Mouse (Mus musculus) liver, embryonic 13.5 days (tissue): Measurements from ENCODE around the gene Dok7. TPM values are rescaled to one million over a fixed set of nuclear protein-coding genes. Genes with fewer than 3 reads are reported as not detected.

Experiments
- ATAC-seq: fragments of 200-750 bp; cut with Nextera tagmentation; 2 replicates; pipeline ENCODE4 v1.8.0; 2017; ENCODE audit warnings: low read depth, mild to moderate bottlenecking, moderate number of reproducible peaks, moderate library complexity
- DNase-seq: peaks from one replicate; pipeline ENCODE4 v3.0.0; 2022
- H3K27ac ChIP-seq: fragments of 300-500 bp; sonication (generic); 2 replicates; pipeline ENCODE4 v1.5.1; 2015; ENCODE audit warnings: moderate library complexity, mild to moderate bottlenecking, inconsistent platforms
- H3K27me3 ChIP-seq: fragments of 300-500 bp; sonication (generic); 2 replicates; pipeline ENCODE4 v1.6.1; 2015; ENCODE audit warnings: mild to moderate bottlenecking, inconsistent platforms
- H3K36me3 ChIP-seq: fragments of 300-500 bp; sonication (generic); 2 replicates; pipeline ENCODE4 v1.6.1; 2015; ENCODE audit warnings: mild to moderate bottlenecking, inconsistent platforms
- H3K4me1 ChIP-seq: fragments of 300-500 bp; sonication (generic); replicated peaks from 2 replicates; pipeline ENCODE4 v1.6.1; 2015; ENCODE audit warnings: inconsistent platforms
- H3K4me2 ChIP-seq: fragments of 300-500 bp; sonication (generic); 2 replicates; pipeline ENCODE4 v1.6.1; 2015; ENCODE audit warnings: inconsistent platforms, mild to moderate bottlenecking, moderate library complexity
- H3K4me3 ChIP-seq: fragments of 300-500 bp; sonication (generic); replicated peaks from 2 replicates; pipeline ENCODE4 v1.5.1; 2015; ENCODE audit warnings: mild to moderate bottlenecking, inconsistent platforms
- H3K9ac ChIP-seq: fragments of 300-500 bp; sonication (generic); 2 replicates; pipeline ENCODE4 v1.6.1; 2015; ENCODE audit warnings: mild to moderate bottlenecking, inconsistent platforms
- H3K9me3 ChIP-seq: fragments of 300-500 bp; sonication (generic); replicated peaks from 2 replicates; pipeline ENCODE4 v1.6.1; 2016; ENCODE audit warnings: inconsistent platforms
- WGBS: fragments of 180-500 bp; shearing (Covaris S2); methylation state at CpG from one replicate; pipeline ENCODE4 v1.1.7; 2015; ENCODE audit not compliant: insufficient replicate concordance; 5-methylcytosine and 5-hydroxymethylcytosine counted together
- polyA plus RNA-seq: library from polyadenylated mRNA; unstranded; fragments of >200 nt; fragmentation: Nextera tagmentation; extraction: Ambion mirVana; gene quantifications from 2 replicates; pipeline ENCODE4 v1.2.1, GENCODE M21; 2015

Gene Dok7
- polyA plus RNA-seq: 0.13 and 0.16 TPM in 2 replicates

DNA sequence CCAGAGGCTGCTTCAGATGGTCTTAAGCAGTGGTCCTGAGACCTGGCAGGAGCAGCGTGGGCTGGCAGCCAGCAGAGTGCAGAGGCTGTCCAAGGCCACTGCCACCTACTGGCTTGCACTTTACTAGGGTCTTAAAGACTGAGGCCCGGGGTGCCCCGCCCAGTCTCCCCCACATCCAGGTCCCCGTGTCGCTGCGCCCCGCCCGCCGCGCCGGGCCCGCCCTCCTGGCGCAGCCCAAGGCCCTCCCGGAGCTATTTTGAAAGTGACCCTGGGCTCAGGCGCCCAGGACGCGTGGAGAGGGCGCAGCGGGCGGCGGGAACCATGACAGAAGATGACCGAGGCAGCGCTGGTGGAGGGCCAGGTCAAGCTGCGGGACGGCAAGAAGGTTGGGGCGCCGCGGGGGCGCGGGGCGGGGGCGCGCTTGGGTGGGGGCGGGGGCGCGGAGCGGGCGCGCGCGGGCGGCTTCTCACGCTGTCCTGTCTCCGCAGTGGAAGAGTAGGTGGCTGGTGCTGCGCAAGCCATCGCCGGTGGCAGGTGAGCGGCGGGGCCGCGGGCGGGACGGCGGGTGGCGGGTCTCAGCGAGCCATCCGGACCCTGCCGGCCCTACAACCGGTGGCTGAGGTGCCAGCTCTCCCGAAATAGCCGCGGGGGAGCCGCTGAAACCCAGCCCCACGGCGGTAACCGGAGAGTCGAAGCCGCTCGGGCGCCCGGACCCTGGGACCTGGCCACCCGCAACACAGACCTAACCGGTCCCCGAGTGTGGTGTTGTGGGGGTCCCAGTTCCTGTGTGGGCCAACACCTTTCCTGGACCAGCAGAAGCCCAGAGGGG lies at the start of gene Dok7:
TSS of gene Dok7 (plus strand) at position 163 of the 829 bp plus-strand sequence.
- no peak for DNase-seq
- no peaks in the 10 kb centered on the region for H3K36me3 ChIP-seq
- WGBS: 2% methylated on average over 66 of the region's 74 CpGs
- H3K4me1 ChIP-seq: peaks cover 11% of the 10 kb centered on the region; the same call in 1 of the 2 replicates
- no peak within 1 kb of the TSS for H3K27ac ChIP-seq
- ATAC-seq: no peak
- peaks cover 71% of the 10 kb centered on the region for H3K27me3 ChIP-seq
- H3K4me2 ChIP-seq: peak within 1 kb of the TSS; percentile 68
- H3K9ac ChIP-seq: peak within 1 kb of the TSS; percentile 39
- peak within 1 kb of the TSS; percentile 52 for H3K4me3 ChIP-seq
- no peaks in the 10 kb centered on the region for H3K9me3 ChIP-seq

DNA sequence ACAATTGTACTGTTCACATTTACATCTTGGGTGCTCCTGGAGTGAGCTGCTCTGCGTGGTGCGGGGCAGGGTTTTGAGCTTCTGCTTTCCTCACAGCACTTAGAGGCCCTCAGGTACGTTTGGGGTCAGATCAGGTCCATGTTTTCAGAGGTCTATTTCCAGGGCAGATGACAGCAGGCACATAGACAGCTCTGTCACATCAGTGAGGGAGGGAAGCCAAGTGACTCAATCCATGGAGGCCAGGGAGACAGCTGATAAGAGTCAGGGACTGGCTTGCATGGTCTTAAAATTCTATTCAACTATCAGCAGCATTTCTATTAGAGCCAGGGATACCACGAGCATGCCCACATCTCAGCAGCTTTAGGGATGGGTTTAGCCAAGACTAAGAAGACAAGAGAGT lies 47.4 kb upstream of the Dok7 start:
- DNase-seq (no peak), ATAC-seq (no peak)
- Histone ChIP-seq H3K4me1 (peaks cover 55% of the 10 kb centered on the region), H3K27me3 (no peaks in the 10 kb centered on the region), H3K4me2 (no peak overlapping the region), H3K9ac (no peak overlapping the region; the same call in 1 of the 2 replicates), H3K36me3 (peaks cover 67% of the 10 kb centered on the region), H3K27ac (no peak overlapping the region; the same call in 1 of the 2 replicates), H3K4me3 (no peak overlapping the region), H3K9me3 (no peaks in the 10 kb centered on the region)
- WGBS: 89% methylated on average over 4 of the region's 4 CpGs

DNA sequence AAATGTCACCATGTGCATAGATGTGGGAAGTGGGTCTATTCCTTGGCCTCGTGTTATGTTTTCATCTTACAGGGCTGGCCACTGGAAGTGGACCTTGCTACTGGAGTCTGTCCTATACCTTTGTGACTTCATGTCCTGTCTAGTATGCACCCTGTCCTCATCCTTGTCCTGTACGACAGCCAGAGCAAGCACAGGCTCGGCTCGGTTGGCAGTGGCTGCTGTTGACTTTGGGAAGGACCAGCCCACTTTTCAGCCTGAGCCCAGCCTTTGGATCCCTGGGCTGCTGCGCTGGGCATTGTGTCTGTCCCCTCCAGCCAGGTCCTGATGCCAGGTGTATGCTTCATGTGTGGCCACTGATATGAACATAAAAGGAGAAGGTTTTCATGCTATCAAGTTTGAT lies 45.9 kb upstream of the Dok7 start:
- no peak overlapping the region for H3K27ac ChIP-seq
- H3K4me1 ChIP-seq: peaks cover 40% of the 10 kb centered on the region
- ATAC-seq (peak; percentile 49; the same call in 1 of the 2 replicates), DNase-seq (no peak)
- H3K36me3 ChIP-seq: peaks cover 66% of the 10 kb centered on the region
- no peaks in the 10 kb centered on the region for H3K27me3 ChIP-seq
- no peak overlapping the region for H3K4me3 ChIP-seq
- H3K9ac ChIP-seq: no peak overlapping the region
- no peak overlapping the region for H3K4me2 ChIP-seq
- H3K9me3 ChIP-seq: no peaks in the 10 kb centered on the region
- WGBS: 74% methylated on average over 5 of the region's 5 CpGs

DNA sequence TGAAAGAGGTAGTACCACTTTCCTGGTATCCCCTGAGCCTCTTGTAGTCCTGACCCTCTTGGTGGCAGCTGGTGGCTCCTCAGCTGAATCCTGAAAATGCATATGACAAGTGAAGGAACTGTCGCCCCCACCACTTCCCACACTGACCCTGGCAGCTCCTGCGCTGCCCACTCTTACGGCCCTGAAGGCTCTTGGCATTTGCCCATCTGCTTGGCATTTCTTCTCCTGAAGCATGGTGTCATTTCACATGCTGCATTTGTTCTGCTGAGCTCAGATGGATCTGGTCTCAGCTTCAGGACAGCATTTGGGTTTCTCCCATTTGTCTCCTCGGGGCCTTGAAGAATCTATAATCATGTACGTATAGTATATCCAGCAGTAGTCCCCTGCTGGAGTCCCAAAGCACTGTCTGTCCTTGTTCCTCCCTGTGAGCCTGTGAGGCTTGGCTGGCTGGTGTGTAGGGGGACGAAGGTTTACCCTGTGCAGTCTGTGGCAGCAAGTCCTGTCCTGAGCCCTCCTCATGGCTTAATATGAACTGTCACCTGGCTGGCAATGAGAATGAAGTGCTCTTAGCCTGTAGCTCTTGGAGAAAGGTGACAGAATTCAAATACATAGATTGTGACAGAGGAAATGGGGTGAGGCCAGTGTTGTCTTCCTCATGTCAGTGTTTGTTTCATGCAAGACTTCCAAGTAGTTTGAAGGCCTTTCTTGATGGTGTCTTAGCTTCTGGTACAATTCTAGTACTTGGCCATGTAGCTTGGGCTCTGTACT lies 45.2 kb upstream of the Dok7 start:
- peaks cover 33% of the 10 kb centered on the region for H3K4me1 ChIP-seq
- no peaks in the 10 kb centered on the region for H3K27me3 ChIP-seq
- no peak overlapping the region for H3K9ac ChIP-seq
- H3K27ac ChIP-seq: no peak overlapping the region
- DNase-seq: no peak
- WGBS: 86% methylated on average over 6 of the region's 6 CpGs
- H3K36me3 ChIP-seq: peaks cover 63% of the 10 kb centered on the region
- no peak overlapping the region for H3K4me3 ChIP-seq
- no peak for ATAC-seq
- H3K4me2 ChIP-seq: no peak overlapping the region
- no peaks in the 10 kb centered on the region for H3K9me3 ChIP-seq

DNA sequence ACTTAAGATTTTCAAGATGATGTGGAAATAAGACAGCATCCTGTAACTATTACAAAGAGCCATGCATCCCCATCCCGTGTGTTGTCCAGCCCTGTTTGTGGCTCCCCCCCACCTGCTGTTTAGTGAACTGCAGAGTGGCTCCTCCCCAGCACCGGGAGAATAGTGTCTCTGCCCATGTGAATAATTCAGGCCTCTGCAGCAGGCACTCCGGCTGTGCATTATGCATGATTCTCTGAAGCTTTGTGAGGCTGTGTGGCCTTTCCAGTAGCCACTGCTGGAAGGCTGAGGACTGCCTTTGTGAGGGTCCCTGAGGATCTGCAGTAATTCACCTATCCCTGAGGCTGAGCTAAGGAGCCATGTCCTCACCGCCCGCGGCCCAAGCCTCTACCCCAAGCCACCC lies 42.5 kb upstream of the Dok7 start:
- Histone ChIP-seq H3K4me1 (peaks cover 28% of the 10 kb centered on the region), H3K9ac (no peak overlapping the region), H3K36me3 (peaks cover 52% of the 10 kb centered on the region), H3K27ac (no peak overlapping the region), H3K27me3 (no peaks in the 10 kb centered on the region), H3K4me3 (no peak overlapping the region), H3K9me3 (no peaks in the 10 kb centered on the region), H3K4me2 (no peak overlapping the region)
- DNase-seq (no peak), ATAC-seq (no peak)
- 77% methylated on average over 6 of the region's 6 CpGs for WGBS

DNA sequence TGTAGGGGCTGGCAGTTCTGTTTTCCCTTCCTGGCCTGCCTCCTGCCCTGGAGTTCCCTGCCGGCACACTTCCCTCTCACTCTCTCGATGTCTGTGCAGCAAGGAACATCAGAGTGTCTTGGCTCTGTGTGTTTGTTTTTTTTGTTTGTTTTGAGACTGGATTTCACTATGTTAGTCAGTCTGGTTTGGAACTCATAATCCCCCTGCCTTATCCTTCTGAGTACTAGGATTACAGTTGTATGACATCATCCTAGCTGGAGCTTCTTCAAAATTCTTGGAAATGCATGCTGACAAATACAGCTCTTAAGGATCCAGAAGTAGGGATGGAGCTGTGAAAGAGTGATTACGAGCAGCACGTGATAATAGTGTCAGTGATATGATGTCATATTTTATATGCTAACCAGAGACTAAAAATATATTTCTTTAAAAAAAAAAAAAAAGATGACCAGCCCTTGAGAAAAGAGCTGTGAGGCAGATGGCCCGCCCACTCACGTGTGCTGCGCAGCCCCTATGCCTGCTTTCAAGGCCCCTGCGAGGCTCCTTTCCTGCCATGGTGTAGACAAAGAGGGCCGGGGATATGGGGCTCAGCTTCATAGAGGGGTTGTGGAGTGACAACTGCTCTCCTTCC lies 36.8 kb upstream of the Dok7 start:
- 78% methylated on average over 9 of the region's 9 CpGs for WGBS
- no peak for ATAC-seq
- H3K9me3 ChIP-seq: no peaks in the 10 kb centered on the region
- no peak overlapping the region for H3K27ac ChIP-seq
- H3K27me3 ChIP-seq: no peaks in the 10 kb centered on the region
- H3K4me3 ChIP-seq: no peak overlapping the region
- H3K36me3 ChIP-seq: peaks cover 68% of the 10 kb centered on the region
- no peak overlapping the region for H3K4me2 ChIP-seq
- H3K9ac ChIP-seq: no peak overlapping the region
- peaks cover 6% of the 10 kb centered on the region; the same call in 1 of the 2 replicates for H3K4me1 ChIP-seq
- DNase-seq: no peak

DNA sequence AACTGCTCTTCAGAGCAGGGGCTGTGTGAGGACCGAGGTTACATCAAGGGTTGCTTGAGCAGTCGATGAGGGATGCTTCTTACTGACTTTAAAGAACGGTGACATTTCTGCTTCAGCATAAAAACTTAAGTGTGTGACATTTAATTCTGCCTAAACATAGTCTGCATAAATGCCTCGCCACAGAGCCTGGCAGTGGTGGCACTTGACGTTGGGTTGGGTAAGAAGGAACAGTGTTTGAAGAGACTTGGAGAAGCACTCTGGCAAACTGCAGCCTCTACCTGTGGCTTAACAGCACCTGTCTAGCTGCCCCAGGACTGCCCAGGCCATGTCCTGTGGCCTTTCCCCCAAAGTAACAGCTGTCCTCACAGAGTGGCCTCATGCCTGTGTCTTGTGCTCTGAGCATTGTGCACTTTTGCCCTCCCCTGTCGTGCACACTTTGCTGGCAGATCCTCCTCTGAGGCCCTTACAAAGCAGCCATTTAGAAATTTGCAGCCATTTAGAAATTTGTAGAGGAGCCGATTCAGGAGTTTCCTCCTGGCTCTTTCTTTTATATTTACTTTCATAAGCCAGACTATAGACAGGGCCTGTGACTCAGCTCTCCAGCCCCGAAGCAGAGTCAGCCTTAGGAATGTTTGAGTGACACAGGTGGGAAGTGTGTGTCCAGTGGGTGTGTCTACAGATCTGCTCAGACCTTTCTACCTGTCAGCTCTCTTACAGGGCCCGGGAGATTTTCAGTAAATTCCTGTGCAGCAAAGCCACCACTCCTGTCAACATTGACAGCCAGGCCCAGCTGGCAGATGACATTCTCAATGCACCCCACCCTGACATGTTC lies 35.9 kb upstream of the Dok7 start:
- Histone ChIP-seq H3K27ac (no peak overlapping the region), H3K36me3 (peaks cover 75% of the 10 kb centered on the region), H3K4me2 (no peak overlapping the region), H3K4me1 (peaks cover 6% of the 10 kb centered on the region; the same call in 1 of the 2 replicates), H3K4me3 (no peak overlapping the region), H3K9ac (no peak overlapping the region), H3K27me3 (no peaks in the 10 kb centered on the region), H3K9me3 (no peaks in the 10 kb centered on the region)
- DNase-seq (no peak), ATAC-seq (no peak)
- 79% methylated on average over 9 of the region's 9 CpGs for WGBS

DNA sequence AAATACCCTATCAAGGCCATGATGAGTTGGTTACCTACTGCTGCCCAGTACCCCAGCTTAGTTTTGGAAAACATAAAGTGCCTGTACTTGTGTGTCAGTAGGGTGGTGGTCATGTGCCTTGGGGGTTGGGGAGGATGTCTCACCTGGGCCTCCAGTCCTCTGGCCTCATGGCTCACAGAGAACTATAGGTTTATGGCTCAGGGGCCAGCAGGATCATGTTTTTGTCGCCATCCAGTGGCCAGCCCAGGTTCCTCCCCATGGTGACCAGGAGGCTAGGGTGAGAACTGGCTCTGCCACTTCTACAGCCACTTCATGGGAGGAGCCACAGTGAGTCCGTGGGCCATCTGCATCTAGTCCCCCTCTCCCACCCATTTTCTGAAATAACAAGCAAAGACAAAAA lies 31.6 kb upstream of the Dok7 start:
- 14% methylated on average over 2 of the region's 2 CpGs for WGBS
- peak; percentile 42 for ATAC-seq
- H3K9me3 ChIP-seq: no peaks in the 10 kb centered on the region
- no peak overlapping the region for H3K4me3 ChIP-seq
- DNase-seq: no peak
- H3K4me1 ChIP-seq: peaks cover 28% of the 10 kb centered on the region
- peaks cover 98% of the 10 kb centered on the region for H3K36me3 ChIP-seq
- no peak overlapping the region for H3K9ac ChIP-seq
- no peak overlapping the region for H3K4me2 ChIP-seq
- no peaks in the 10 kb centered on the region for H3K27me3 ChIP-seq
- H3K27ac ChIP-seq: no peak overlapping the region

DNA sequence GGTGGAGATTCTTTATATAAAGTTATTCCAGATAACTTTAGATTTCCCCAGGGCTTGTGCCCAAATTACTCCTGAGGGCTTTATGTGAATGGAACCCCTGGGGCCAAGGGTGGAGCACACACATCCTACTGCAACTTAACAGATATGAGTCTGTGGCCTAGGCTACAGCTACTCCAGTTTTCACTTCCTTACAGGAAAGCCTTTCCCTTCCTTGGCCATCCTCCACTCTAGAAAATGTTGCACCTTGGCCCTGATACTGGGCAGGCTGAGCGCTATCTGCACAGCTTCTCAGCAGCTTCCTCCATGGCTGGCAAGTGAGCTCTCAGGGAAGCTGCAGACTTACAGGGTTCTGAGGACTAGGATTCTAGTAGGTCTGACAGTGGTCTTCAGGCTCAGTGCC lies 27.3 kb upstream of the Dok7 start:
- H3K4me2 ChIP-seq: no peak overlapping the region
- 70% methylated on average over 1 of the region's 1 CpGs for WGBS
- H3K9ac ChIP-seq: no peak overlapping the region

DNA sequence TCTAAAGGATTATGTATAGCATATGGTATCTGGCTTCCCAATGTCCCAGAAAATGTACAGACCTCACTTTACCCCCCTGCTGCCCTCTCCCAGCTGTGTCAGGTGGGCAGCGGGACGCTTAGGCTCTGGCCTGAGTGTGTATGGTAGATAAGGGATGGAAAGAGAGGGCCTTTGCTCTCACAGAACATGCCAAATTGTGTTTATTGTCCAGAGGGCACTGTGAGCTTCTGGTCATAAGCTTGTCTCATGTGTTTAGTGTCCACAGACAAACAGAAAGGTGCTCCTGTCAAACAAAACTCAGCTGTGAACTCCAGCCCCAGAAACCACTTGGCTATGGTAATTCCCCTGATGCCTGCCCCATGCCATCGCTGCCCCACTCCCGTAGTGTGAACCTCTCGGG lies 26.8 kb upstream of the Dok7 start:
- DNase-seq: no peak
- Histone ChIP-seq H3K4me3 (no peak overlapping the region), H3K9me3 (no peaks in the 10 kb centered on the region), H3K27ac (no peak overlapping the region), H3K36me3 (peaks cover 97% of the 10 kb centered on the region), H3K27me3 (no peaks in the 10 kb centered on the region), H3K4me1 (peaks cover 57% of the 10 kb centered on the region), H3K9ac (no peak overlapping the region), H3K4me2 (no peak overlapping the region)
- no peak for ATAC-seq
- 84% methylated on average over 5 of the region's 5 CpGs for WGBS

More for the DNA sequence above, 27.3 kb upstream of the Dok7 start:
- peaks cover 52% of the 10 kb centered on the region for H3K4me1 ChIP-seq
- no peaks in the 10 kb centered on the region for H3K27me3 ChIP-seq
- no peak overlapping the region for H3K27ac ChIP-seq
- no peak for ATAC-seq
- H3K4me3 ChIP-seq: no peak overlapping the region
- DNase-seq: no peak
- no peaks in the 10 kb centered on the region for H3K9me3 ChIP-seq
- H3K36me3 ChIP-seq: peaks cover 98% of the 10 kb centered on the region
